Mouse (Mus musculus) lung, postnatal 36 days (tissue): ENCODE data around the gene Asic2.
"Not testable (repeated sequence)": the region's sequence is repeated elsewhere in the genome, so short reads cannot be mapped to it uniquely, and the experiment has no call there.

Source experiments
- DNase-seq: peaks from one replicate; pipeline ENCODE4 v3.0.0; 2022; ENCODE audit warnings: mixed read lengths

Gene Asic2

DNA sequence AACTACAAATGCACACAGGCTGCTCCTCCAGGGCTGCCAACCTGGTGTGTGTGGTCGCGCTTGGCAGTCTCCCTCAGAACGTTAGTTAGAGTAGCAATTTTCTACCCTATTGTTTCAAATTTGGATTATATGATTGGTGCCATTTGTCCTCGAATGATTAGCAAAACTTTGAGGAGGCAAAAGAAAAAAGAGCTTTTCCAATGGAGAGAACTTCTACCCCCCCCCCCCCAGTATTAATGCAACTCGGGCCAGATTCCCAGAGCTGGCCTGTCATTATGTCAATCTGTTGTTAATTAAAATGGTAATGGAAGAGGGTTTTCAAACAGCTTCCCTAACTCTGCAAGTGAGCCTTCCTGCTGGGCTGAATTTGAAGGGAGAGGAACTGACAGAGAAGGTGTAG, 690.9 kb downstream of the Asic2 start:
- no peak for DNase-seq

DNA sequence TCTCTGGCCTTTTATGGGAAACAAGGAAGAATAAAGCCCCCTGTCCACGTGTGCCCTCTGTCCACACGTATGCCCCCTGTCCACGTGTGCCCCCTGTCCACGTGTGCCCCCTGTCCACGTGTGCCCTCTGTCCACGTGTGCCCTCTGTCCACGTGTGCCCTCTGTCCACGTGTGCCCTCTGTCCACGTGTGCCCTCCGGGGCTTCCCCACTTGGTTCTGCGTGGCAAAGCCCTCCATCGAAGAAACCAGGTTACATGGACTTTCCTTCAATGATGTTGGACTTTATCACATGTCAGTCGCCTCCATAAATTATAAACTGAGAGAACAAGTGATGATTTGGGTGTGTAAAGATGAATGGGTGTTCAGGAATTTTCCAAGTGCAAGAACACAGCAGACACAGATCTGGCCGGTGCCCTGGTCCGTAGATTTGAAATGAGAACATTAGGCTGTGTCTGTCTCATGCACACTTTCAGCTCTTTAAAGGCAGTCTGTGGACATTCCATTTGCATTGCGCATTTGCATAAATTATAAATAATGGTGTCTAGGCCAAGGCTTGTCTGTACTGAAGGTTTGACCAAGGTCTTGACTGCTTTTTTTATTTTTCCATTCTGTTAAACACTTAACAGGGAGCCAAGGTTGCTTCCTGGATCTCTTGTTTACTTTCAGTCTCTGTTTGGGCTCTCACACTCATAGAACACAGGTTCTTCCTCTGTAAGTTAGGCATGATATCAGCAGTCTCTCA, 695.4 kb downstream of the Asic2 start:
- no peak for DNase-seq

DNA sequence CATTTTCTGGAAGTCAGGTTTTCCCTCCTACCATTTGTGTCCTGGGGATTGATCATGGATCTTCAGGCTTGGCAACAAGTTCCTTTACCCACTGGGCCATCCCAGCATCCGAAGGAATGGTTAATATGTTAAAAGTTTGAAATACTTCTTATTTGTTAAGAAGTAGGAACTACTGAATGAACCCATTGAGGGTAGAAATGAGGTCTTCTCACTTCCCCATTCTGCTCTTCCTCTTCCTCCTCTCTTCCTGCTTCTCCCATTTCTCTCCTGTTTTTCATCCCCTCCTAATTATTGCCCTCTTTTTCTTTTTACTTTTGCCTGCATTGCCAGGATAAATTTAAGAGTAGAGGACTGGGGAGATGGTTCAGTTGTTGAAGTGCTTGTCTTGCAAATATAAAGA, 696.8 kb downstream of the Asic2 start:
- no peak for DNase-seq

DNA sequence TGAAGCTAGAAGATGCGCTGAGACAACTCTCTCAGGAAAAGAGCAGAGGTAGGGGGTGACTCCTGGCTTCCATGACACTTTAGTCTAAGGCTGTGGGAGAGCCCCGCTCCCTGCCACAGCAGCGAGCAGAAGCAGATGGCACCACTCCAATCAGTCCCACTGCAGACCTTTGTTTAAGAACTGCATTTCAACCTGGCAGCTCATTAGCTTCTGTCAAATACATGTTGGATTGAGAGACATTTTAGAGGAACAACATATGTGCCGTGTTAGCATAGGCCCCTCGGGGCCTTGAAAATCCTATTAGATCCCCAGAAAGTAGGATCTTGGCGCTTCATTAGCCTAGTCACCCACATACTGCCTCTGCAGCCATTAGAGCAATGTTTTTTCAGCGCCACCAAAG, 697.7 kb downstream of the Asic2 start:
- DNase-seq: no peak

DNA sequence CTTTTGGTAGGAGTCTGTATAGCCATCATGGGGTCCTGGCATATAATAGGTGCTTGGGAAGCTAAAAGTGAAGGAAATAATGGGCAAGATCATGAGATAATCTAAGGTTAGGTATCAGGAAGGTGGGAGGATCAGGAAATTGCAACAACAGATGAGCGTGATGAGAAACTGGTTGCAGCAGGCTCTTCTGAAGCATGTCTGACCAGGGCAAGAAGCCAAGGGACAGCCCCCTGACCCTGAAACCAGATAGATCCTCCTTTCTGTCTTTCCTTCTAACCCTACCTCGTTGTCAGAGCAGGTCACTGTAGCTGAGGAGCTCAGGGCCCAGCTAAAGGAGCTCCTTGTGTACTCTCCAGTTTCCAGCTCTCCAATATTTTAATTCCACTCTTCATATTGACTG, 704.5 kb downstream of the Asic2 start:
- no peak for DNase-seq

DNA sequence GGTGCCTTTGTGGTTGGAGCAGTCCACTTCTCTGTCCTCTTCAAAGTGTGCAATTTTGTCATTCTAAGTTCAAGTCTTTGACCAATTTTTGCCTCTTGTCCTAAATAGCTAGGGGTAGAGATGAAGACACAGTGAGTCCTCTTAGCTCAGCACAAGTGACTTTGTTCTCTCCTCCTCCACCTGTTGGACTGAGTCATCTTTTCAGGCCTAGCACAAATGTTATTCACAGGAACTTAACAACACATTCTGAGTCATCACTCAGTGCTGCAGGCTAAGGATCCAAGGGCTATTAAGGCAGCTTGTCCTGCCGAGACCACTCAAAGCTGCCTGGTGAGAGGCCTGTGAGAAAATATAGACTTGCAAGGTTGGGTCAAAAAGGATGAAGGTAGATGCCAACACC, 705.1 kb downstream of the Asic2 start:
- no peak for DNase-seq

DNA sequence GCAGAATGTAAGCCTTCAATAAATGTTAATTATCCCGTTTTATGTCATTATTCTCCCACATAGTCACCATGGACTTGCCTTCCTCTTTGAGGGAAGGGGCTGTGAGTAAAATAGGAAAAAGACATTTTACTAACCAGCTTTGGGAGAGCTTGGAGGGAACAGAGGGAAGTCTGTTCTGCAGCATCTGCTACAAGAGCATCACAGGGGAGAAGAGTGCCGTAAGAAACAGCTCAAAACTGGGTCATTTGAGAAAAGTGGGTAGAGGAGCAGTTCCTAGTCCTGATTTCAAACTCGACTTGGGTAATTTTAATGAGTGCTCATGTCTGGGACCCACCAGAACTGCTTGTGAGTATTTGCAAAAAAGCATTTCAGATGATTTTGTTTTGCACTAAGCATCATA, 707.0 kb downstream of the Asic2 start:
- DNase-seq: no peak

DNA sequence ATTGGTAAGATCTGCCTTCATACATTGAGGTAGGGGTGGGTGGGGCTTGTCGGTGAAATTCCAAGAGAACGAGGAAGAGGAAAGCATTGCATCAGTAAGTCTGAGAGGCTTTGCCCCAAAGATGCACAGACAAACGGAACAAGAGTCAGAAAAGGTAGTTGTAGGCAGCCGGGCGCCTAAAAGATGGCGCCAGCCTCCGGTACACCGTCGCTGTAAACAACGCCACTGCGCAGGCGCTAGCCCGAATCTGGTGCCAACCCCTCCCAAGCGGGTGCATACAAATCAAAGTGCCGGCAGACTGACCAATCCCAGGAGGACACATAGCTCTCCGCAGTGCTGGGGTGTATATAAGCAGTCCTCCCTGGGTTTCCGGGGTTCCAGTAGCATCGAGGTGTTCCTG, 727.1 kb downstream of the Asic2 start:
- not testable (repeated sequence) for DNase-seq

DNA sequence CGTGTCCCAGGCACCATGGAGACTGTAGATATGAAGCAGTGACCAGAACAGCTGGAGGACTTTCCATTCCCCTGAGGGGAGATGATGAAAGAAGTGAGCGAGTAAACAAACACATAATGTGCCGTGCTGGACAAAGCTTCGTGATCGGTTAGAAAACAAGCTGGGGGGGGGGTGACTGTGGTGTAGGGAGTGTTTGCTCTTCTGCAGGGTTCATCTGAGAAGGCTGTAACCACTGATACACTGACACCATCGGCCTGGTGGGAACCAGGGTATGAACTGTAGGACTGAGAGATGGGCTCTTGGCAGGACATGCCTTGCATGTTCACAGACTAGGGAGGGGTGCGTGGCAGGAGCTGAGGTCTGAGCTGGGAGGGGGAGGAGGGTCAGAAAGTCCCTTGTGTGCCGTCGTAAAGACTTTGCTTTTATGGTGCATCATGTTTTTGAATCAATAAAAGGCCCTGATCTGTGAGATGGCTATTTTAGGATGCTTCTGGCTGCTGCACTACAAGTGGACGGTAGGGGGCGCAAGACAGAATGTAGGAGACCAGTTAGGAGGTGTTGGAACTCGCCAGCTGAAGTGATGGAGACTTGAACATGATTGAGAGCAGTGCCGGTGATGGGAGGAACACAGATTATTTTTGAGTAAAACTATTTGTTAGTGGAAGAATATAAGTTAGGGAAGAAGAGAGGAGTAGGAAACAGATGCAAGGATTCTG, 728.1 kb downstream of the Asic2 start:
- peak; percentile 49 for DNase-seq

DNA sequence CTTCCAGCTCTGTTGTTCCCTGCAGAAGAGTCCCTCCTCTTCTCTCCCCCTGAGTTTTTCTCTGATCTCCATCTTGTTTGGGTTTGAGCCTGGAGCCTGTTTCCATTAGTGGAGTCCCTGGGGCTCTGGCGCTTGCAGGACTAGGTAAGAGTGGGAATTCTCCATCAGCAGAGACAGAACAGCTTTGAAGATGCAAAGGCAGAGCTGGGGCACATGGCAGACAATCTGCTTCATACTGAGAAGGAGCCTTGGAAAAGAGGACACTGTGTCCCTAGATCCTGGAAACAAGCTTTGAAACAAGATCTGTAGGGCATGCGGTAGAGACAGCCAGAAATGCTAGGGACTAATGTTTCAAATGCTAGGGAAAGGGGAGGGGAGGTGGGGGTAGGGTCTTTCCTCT, 729.2 kb downstream of the Asic2 start:
- peak; percentile 0 for DNase-seq

DNA sequence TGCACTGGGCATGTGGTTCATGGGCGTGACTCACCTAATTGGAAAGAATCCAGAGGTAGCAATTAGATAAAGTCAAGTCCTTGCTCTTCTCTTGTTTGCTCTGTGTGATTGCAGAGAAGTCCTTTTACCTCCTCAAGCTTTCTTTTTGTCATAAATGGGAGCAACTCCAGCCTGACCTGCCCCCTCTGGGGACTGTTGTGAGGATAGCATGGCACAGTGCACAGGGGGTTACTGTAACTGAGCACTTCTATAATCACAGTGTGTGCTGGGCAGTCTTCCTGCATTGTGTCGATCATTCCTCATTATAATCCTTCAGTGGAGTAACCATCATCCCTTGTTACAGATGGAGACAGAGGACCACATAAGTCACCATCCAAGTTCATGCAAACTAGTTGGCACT, 732.2 kb downstream of the Asic2 start:
- DNase-seq: no peak

DNA sequence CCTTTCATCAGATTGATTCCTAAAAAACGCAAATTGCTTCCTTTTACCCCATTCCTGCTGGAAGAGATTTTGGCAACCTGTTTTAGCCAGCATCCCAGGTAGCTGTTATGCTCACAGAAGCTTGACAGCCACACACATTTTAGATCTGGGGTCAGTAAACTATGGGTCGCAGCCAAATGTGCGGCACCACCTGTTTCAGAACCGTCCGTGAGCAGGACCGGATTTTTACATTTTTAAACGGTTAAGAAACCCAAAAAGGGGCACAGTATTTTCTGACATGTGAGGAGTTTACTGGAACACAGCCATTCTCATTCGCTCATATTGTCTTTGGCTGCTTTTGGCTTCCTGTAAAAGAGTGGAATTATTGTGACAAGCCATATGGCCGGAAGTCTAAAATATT, 744.9 kb downstream of the Asic2 start:
- DNase-seq: no peak

DNA sequence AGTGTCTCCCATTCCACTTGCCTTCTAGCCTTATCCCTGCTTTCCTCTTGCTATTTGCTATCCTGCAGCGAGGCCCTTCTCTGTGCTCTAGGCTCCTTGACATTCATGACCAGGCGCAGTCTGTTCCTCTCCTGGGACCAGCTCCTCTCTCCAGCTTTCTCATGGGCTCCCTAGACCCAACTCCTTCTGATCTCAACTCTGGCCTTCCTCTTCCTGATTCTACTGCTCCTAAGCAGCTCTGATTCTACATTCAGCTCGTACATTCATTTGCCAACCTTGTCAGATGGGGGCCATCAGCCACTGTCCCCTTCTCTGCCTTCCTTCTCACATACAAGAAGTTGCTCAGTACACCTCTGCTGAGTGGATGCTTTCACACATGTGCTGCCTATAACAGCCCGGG, 747.5 kb downstream of the Asic2 start:
- no peak for DNase-seq

DNA sequence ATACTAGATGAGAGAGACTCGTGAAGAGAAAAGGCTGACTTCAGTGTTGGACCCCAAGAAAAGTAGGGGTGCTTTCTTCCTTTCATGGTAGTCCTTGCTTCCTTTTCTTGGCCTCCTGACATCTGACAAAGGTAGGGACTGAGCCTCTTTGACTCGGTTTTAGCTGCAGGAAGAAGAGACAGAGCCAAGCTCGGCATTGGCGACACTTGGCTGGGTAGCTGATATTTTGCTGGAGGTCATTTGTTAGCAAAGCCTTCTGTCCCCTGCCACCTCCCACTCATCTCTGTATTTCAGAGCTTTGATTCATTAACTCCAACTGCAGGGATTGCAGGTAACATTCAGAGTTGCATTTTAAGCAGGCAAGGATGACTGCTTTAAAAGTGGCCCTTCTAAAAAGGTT, 762.8 kb downstream of the Asic2 start:
- DNase-seq: no peak

DNA sequence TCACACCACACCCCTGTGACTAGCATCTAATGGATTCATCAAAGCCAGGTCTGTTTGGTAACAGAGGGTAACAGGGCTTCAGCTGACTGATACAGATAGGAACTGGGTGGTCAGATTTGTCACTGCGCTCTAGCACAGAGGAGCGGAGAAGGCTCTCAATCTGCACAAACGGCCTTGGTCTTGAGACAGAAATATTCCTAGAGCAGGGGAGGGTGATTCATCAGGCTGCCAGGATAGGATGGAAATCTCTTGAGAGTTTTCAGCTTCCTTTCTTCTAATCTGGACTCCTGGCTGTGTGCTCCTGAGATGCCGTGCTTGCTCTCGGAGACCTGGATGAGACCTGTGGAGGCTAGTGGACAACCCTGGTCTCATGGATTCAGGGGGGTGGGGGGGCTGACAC, 765.7 kb downstream of the Asic2 start:
- DNase-seq: no peak

DNA sequence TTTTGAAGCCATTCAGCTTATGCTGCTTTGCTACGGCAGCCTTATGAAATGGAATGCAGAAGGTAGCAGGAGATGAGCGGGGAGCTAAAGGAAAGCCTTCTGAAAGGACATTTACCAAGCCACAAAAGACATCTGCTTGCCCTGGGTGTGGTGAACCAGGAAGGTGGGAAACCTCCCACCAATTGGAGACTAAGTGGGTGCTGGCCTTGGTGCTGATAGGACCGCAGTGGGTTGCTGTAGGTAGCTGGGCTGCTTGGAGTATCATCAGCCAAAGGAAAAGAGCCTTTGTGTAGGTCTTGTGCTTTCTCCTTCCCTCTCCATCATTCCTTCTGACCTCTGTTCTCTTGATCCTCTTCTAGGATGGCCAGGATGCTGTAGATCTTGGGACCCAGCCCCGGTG, 774.4 kb downstream of the Asic2 start:
- no peak for DNase-seq

DNA sequence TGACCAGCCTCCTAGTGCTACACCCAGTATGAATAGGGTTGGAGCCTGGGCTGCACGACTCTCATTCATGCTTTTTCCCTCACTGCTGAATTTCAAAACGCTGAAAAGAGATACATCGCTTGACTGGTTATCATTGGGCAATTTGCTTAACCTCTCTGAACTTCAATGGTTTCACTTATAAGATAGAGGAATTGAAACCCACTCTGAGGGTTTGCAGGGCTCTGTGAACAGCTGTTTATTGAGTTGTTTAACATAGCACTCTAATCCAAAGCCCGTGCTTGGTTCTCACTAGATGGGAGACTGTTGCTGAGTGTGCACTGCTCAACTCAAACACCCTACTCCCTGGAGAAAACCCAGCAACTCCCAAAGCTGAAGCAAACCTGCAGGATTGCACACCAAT, 776.1 kb downstream of the Asic2 start:
- no peak for DNase-seq

DNA sequence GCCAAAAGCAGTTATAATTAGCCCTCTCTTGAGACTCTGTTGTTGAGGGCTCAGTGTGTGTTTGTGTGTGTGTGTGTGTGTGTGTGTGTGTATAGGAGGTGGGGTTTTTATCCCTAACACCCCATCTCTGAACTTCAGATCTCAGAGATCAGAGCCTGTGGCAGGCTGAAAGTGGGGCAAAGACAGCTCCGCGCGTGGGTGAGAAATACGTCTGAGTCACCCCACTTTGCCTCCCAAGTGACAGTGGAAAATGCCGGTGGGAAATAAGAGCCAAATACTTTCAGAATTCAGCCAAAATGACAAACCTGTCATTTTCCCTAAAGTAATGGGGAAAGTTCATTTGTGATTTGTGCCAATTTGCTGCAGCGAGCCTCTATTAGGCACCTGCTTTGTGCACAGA, 779.2 kb downstream of the Asic2 start:
- DNase-seq: no peak

DNA sequence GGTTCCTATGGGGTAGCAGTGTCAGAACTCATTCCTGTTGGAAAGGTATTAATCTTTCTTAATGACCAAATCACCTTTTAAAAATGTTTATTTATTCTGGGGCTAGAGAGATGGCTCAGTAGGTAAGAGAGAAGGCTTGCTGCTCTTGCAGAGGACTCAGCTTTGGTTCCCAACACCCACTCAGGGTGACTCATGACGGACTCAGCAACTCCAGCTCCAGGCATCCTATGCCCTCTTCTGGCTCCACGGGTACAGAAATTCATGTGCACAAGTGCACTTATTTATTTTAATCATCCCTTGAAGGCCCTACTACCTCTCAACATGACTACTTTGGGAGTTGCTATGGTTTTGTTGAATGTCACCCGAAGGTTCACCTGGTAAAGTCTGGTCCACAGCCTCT, 780.4 kb downstream of the Asic2 start:
- DNase-seq: no peak

DNA sequence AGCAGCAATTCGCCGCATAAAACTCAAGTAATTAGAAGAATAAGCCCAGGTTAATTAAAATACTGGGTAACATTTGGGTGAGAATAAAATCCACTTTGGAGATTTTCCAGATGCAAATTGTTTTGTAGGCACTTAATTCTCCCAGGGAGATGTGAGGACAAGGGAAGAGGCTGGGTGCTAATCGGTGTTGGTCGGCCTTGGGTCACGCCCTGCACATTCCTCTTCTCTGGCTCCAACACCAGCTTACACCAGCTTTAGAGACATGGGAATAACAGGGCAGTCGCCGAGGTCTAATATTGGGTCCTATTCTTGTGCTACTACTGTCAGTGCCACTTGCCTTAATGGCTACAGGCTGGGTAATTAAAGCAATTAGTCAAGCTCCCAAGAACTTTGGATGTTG, 783.5 kb downstream of the Asic2 start:
- no peak for DNase-seq

DNA sequence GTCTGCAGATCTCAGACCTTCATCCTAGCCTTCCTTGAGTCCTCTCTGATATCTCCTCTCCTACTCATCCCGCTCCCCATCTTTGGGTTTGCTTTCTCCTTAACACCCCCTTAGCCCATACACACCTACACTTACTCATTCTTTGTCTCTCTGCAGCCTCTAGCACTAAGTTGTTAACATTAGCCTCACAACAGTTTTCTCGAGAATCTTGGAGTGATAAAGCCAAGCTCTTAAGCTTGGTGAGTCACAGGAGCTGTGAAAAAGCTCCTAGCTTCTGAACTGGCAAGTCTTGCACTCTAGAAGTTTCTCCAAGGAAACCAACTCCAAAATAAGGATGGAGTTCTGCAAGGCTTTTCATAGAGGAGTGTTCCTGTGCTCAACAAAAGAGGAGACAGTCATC, 803.4 kb downstream of the Asic2 start:
- no peak for DNase-seq

DNA sequence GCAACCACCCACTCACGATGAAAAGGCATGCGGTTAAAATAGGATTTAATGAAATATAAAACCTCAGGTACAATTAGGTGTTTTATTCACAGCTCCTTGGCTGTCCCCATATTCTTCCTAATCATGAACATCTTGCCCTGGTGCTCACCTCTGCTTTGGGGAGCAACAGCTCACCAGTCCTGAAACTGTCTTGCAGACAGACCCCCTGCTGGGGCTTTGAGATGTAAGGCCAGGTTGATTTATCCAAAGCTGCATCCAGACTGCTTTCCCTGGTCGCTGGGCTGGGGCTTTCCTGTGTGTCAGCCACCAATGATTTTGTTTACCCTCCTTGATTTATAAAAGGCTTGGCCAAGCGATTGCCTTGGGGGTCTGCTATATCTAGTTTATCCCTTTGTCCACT, 805.2 kb downstream of the Asic2 start:
- no peak for DNase-seq

DNA sequence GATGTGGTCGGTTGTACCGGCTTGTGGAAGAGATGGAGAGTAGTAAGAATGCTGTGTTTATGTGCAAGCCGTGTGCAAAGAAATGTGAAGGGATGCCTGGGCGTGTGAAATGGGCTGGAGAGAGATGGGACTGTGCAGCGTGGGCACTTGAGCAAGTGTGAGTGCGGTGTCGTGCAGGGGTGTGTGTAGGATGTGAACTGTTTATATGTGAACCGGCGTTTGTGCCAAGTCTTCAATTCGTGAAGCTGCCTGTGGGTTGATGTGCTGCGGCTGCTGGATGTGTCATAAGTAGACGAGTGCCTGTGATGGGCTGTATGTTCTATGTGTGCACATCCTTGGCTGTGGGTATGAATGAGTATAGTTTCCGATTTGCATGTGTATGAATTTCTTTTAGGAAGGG, 814.4 kb downstream of the Asic2 start:
- no peak for DNase-seq

DNA sequence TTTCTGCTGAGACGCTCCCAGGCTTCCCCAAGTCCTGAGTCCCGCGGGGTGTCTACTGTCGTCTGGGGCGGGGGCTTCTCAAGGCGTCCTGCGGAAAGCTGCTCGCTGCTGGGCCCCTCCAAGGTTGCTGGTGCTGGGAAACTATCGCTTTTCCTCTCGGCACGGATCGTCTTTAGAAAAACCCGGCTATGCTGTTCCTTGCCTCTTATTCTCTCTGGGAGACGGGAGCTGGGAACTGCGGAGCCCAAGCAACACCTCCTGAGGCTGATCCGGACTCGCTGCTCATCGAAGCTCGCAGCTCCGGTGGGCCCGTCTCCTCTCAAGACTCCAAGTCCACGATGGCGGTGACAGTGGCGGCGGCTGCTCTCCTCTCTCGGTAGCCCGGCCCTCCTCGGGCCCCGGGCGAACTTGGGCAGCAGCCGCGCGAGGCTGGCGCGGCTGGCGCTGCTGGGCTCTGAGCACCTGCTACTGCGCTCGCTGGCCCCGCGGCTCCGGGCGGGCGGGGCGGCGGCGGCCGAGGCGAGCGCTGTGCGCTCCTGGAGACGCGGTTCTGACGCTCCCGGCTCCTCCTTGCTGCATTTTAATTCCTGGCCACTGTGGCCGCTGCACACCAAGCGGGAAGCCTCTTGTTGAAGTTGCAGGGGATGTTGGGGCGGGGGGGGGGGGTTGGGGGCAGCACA, 815.0 kb downstream of the Asic2 start:
- DNase-seq: no peak
